Mouse (Mus musculus) forebrain, embryonic 15.5 days (tissue): ENCODE data around the gene Il17rb. TPM values are rescaled to one million over a fixed set of nuclear protein-coding genes. Genes with fewer than 3 reads are reported as not detected.

Experiments
- ATAC-seq: fragments of 200-750 bp; cut with Nextera tagmentation; replicated peaks from 2 replicates; pipeline ENCODE4 v1.8.0; 2017; ENCODE audit warnings: mild to moderate bottlenecking, moderate TSS enrichment, moderate library complexity
- H3K27ac ChIP-seq: fragments of 300-500 bp; sonication (generic); replicated peaks from 2 replicates; pipeline ENCODE4 v1.5.1; 2015; ENCODE audit warnings: mild to moderate bottlenecking, inconsistent platforms
- H3K27me3 ChIP-seq: fragments of 300-500 bp; sonication (generic); 2 replicates; pipeline ENCODE4 v1.6.1; 2015; ENCODE audit warnings: inconsistent platforms
- H3K36me3 ChIP-seq: fragments of 300-500 bp; sonication (generic); 2 replicates; pipeline ENCODE4 v1.6.1; 2015; ENCODE audit warnings: mild to moderate bottlenecking, inconsistent platforms
- H3K4me1 ChIP-seq: fragments of 300-500 bp; sonication (generic); 2 replicates; pipeline ENCODE4 v1.6.1; 2015; ENCODE audit warnings: inconsistent platforms
- H3K4me2 ChIP-seq: fragments of 300-500 bp; sonication (generic); replicated peaks from 2 replicates; pipeline ENCODE4 v1.6.1; 2015; ENCODE audit warnings: mild to moderate bottlenecking, inconsistent platforms
- H3K4me3 ChIP-seq: fragments of 300-500 bp; sonication (generic); 2 replicates; pipeline ENCODE4 v1.5.1; 2015; ENCODE audit warnings: mild to moderate bottlenecking, inconsistent platforms
- H3K9ac ChIP-seq: fragments of 300-500 bp; sonication (generic); replicated peaks from 2 replicates; pipeline ENCODE4 v1.6.1; 2015; ENCODE audit warnings: mild to moderate bottlenecking, inconsistent platforms
- H3K9me3 ChIP-seq: fragments of 300-500 bp; sonication (generic); 2 replicates; pipeline ENCODE4 v1.6.1; 2016; ENCODE audit warnings: inconsistent platforms
- WGBS: fragments of 180-500 bp; shearing (Covaris S2); methylation state at CpG from one replicate; pipeline ENCODE4 v1.1.7; 2015; ENCODE audit warnings: mixed read lengths; 5-methylcytosine and 5-hydroxymethylcytosine counted together
- polyA plus RNA-seq: library from polyadenylated mRNA; unstranded; fragments of >200 nt; fragmentation: Nextera tagmentation; extraction: Ambion mirVana; gene quantifications from 2 replicates; pipeline ENCODE4 v1.2.1, GENCODE M21; 2015

Il17rb gene
- polyA plus RNA-seq, 1 experiment from 2014 or later = 1.3 TPM

GRCm38 (mm10) chr14:30011886-30012560 lies 3.3 kb upstream of the Il17rb start:
- no peaks in the 10 kb centered on the region for H3K36me3 ChIP-seq
- H3K9ac ChIP-seq = no peak overlapping the region
- H3K27me3 ChIP-seq = 0 out of 2 replicates have a peak, but pooled peaks cover 3% of the 10 kb centered on the region
- H3K27ac ChIP-seq = no peak overlapping the region
- no peak for ATAC-seq
- 83% methylated on average over 10 of the region's 10 CpGs for WGBS
- peaks cover 21% of the 10 kb centered on the region for H3K4me1 ChIP-seq
- no peak overlapping the region for H3K4me3 ChIP-seq
- H3K4me2 ChIP-seq = no peak overlapping the region
- H3K9me3 ChIP-seq = no peaks in the 10 kb centered on the region

GRCm38 (mm10) chr14:30009864-30010560 lies 1.3 kb upstream of the Il17rb start:
- ATAC-seq = 0 out of 2 replicates have a peak, but pooled peaks have one; percentile 43
- no peak overlapping the region for H3K9ac ChIP-seq
- no peaks in the 10 kb centered on the region for H3K36me3 ChIP-seq
- 0 out of 2 replicates have a peak, but pooled peaks cover 3% of the 10 kb centered on the region for H3K27me3 ChIP-seq
- H3K4me2 ChIP-seq = no peak overlapping the region
- H3K4me3 ChIP-seq = no peak overlapping the region
- H3K4me1 ChIP-seq = peaks cover 21% of the 10 kb centered on the region
- WGBS = 56% methylated on average over 10 of the region's 10 CpGs
- no peak overlapping the region for H3K27ac ChIP-seq
- no peaks in the 10 kb centered on the region for H3K9me3 ChIP-seq

- Histone ChIP-seq H3K27ac (no peak overlapping the region), H3K4me3 (no peak overlapping the region), H3K9me3 (no peaks in the 10 kb centered on the region), H3K9ac (no peak overlapping the region), H3K4me1 (no peaks in the 10 kb centered on the region), H3K27me3 (no peaks in the 10 kb centered on the region), H3K36me3 (peaks cover 29% of the 10 kb centered on the region), H3K4me2 (no peak overlapping the region)
- no peak for ATAC-seq
- WGBS = 94% methylated on average over 3 of the region's 3 CpGs
Measured at GRCm38 (mm10) chr14:29999475-29999811, 9.3 kb downstream of the Il17rb start.

GRCm38 (mm10) chr14:29998747-29999474 lies 9.8 kb downstream of the Il17rb start:
- Histone ChIP-seq H3K9ac (no peak overlapping the region), H3K4me2 (no peak overlapping the region), H3K4me3 (no peak overlapping the region), H3K27me3 (no peaks in the 10 kb centered on the region), H3K9me3 (no peaks in the 10 kb centered on the region), H3K27ac (no peak overlapping the region), H3K4me1 (no peaks in the 10 kb centered on the region), H3K36me3 (peaks cover 35% of the 10 kb centered on the region)
- ATAC-seq = peak; percentile 49; the same call in 1 of the 2 replicates
- WGBS = 67% methylated on average over 13 of the region's 13 CpGs

GRCm38 (mm10) chr14:29997345-29997744 lies 11.4 kb downstream of the Il17rb start:
- no peaks in the 10 kb centered on the region for H3K9me3 ChIP-seq
- H3K4me3 ChIP-seq = no peak overlapping the region
- peaks cover 50% of the 10 kb centered on the region for H3K36me3 ChIP-seq
- H3K27ac ChIP-seq = no peak overlapping the region
- H3K4me2 ChIP-seq = no peak overlapping the region
- ATAC-seq = no peak
- H3K9ac ChIP-seq = no peak overlapping the region
- H3K4me1 ChIP-seq = no peaks in the 10 kb centered on the region
- no peaks in the 10 kb centered on the region for H3K27me3 ChIP-seq

GRCm38 (mm10) chr14:29996000-29996751 lies 12.5 kb downstream of the Il17rb start:
- Histone ChIP-seq H3K9me3 (no peaks in the 10 kb centered on the region), H3K4me2 (no peak overlapping the region), H3K27ac (no peak overlapping the region), H3K4me3 (no peak overlapping the region), H3K27me3 (no peaks in the 10 kb centered on the region), H3K9ac (no peak overlapping the region), H3K36me3 (peaks cover 62% of the 10 kb centered on the region), H3K4me1 (no peaks in the 10 kb centered on the region)
- WGBS = 95% methylated on average over 11 of the region's 11 CpGs
- no peak for ATAC-seq

- no peaks in the 10 kb centered on the region for H3K4me1 ChIP-seq
- WGBS = 97% methylated on average over 4 of the region's 4 CpGs
- no peak for ATAC-seq
Measured at GRCm38 (mm10) chr14:29994976-29995375, 13.7 kb downstream of the Il17rb start.

GRCm38 (mm10) chr14:29988337-29988736 lies 20.4 kb downstream of the Il17rb start:
- H3K9ac ChIP-seq = no peak overlapping the region
- ATAC-seq = no peak
- WGBS = 95% methylated on average over 4 of the region's 4 CpGs
- H3K27me3 ChIP-seq = no peaks in the 10 kb centered on the region
- no peaks in the 10 kb centered on the region for H3K9me3 ChIP-seq
- H3K4me1 ChIP-seq = no peaks in the 10 kb centered on the region
- H3K36me3 ChIP-seq = peaks cover 99% of the 10 kb centered on the region
- H3K4me2 ChIP-seq = no peak overlapping the region
- no peak overlapping the region for H3K27ac ChIP-seq
- H3K4me3 ChIP-seq = no peak overlapping the region

More at GRCm38 (mm10) chr14:29994976-29995375, 13.7 kb downstream of the Il17rb start:
- Histone ChIP-seq H3K4me2 (no peak overlapping the region), H3K9ac (no peak overlapping the region), H3K27me3 (no peaks in the 10 kb centered on the region), H3K36me3 (peaks cover 74% of the 10 kb centered on the region), H3K9me3 (no peaks in the 10 kb centered on the region), H3K27ac (no peak overlapping the region), H3K4me3 (no peak overlapping the region)

- no peak for ATAC-seq
- Histone ChIP-seq H3K36me3 (peaks cover 99% of the 10 kb centered on the region), H3K9me3 (no peaks in the 10 kb centered on the region), H3K4me1 (no peaks in the 10 kb centered on the region), H3K9ac (no peak overlapping the region), H3K27me3 (no peaks in the 10 kb centered on the region), H3K4me2 (no peak overlapping the region), H3K27ac (no peak overlapping the region), H3K4me3 (no peak overlapping the region)
- WGBS = 91% methylated on average over 9 of the region's 9 CpGs
Measured at GRCm38 (mm10) chr14:29987739-29988138, 21.0 kb downstream of the Il17rb start.

- no peaks in the 10 kb centered on the region for H3K4me1 ChIP-seq
- no peak overlapping the region for H3K4me2 ChIP-seq
- no peak overlapping the region for H3K4me3 ChIP-seq
- ATAC-seq = no peak
- H3K9me3 ChIP-seq = no peaks in the 10 kb centered on the region
- no peaks in the 10 kb centered on the region for H3K27me3 ChIP-seq
- H3K36me3 ChIP-seq = peaks cover 99% of the 10 kb centered on the region
- WGBS = 97% methylated on average over 6 of the region's 6 CpGs
- no peak overlapping the region for H3K9ac ChIP-seq
- H3K27ac ChIP-seq = no peak overlapping the region
Measured at GRCm38 (mm10) chr14:29987276-29987675, 21.4 kb downstream of the Il17rb start.

- Histone ChIP-seq H3K4me3 (no peak overlapping the region), H3K9me3 (no peaks in the 10 kb centered on the region), H3K27me3 (no peaks in the 10 kb centered on the region), H3K4me2 (no peak overlapping the region), H3K36me3 (peaks cover 99% of the 10 kb centered on the region), H3K27ac (no peak overlapping the region), H3K4me1 (no peaks in the 10 kb centered on the region), H3K9ac (no peak overlapping the region)
- no peak for ATAC-seq
- WGBS = 93% methylated on average over 4 of the region's 4 CpGs
Measured at GRCm38 (mm10) chr14:29986096-29986495, 22.6 kb downstream of the Il17rb start.
